Mouse (Mus musculus) macrophage (primary cell): ENCODE measurements around the gene Sirt2. TPM values are rescaled to one million over a fixed set of nuclear protein-coding genes. Genes with fewer than 3 reads are reported as not detected.

Source experiments
- H3K27ac ChIP-seq: fragments of 350-480 bp; formaldehyde crosslinking; 2 replicates; pipeline ENCODE4 v1.9.0; 2021
- H3K36me3 ChIP-seq: fragments of 350-480 bp; formaldehyde crosslinking; 2 replicates; pipeline ENCODE4 v1.9.0; 2021; ENCODE audit errors: inconsistent target
- H3K4me3 ChIP-seq: fragments of 350-480 bp; formaldehyde crosslinking; 2 replicates; pipeline ENCODE4 v1.9.0; 2021; ENCODE audit errors: inconsistent target
- H3K79me2 ChIP-seq: fragments of 350-480 bp; formaldehyde crosslinking; 2 replicates; pipeline ENCODE4 v1.9.0; 2021; ENCODE audit errors: inconsistent target
- WGBS: methylation state at CpG from one replicate; pipeline ENCODE4 v1.1.7; 2026; ENCODE audit warnings: inconsistent platforms; ENCODE audit not compliant: missing documents; 5-methylcytosine and 5-hydroxymethylcytosine counted together
- polyA plus RNA-seq: library from polyadenylated mRNA; stranded (reverse); fragments of 250-400 nt; gene quantifications from 3 replicates; pipeline ENCODE4 v1.2.4, GENCODE M21; 2018; ENCODE audit warnings: inconsistent platforms

The Sirt2 gene
- polyA plus RNA-seq, 1 experiment from 2014 or later = 230 TPM

GRCm38 (mm10) chr7:28811228-28811627 lies 44.7 kb downstream of the Sirt2 start:
- H3K79me2 ChIP-seq = peaks cover 50% of the 10 kb centered on the region
- H3K36me3 ChIP-seq = peaks cover 30% of the 10 kb centered on the region
- peak overlapping the region; percentile 53 for H3K27ac ChIP-seq
- peak overlapping the region; percentile 71 for H3K4me3 ChIP-seq
- under 1% methylated on average over 40 of the region's 40 CpGs for whole genome bisulfite sequencing

DNA sequence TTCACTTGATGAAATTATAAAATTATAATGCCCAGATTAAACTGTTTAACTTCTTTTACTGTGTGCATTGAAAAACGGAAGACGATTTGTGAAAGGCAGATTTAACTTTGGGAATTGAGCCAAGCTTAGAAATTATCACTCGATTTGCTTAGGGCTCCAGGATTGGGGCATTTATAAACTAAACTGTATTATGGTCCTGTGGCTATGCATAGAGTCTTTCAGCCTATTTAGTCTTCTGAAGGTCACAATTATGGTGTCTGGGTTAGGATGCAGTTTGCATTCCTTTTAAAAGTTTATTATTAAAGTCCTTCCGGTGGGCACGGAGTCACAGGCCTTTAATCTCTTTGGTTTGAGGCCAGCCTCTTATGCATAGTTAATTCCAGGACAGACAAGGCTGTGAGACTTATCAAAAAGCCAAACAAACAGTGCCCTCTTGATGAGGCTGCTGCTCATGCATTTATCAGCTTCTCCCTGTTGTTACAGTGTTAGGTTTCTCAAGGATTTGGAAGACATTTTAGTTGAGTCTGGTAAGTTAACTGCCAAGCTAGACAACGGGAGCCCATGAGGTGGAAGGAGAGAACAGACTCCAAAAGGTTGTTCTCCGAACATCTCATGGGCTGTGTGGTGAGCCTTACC lies 45.2 kb downstream of the Sirt2 start:
- Histone ChIP-seq H3K27ac (peak overlapping the region; percentile 53), H3K4me3 (peak overlapping the region; percentile 71), H3K79me2 (peaks cover 55% of the 10 kb centered on the region), H3K36me3 (peaks cover 36% of the 10 kb centered on the region)
- 5% methylated on average over 7 of the region's 7 CpGs for WGBS

GRCm38 (mm10) chr7:28812436-28812835 lies 45.9 kb downstream of the Sirt2 start:
- peak overlapping the region; percentile 53 for H3K27ac ChIP-seq
- peak overlapping the region; percentile 71 for H3K4me3 ChIP-seq
- peaks cover 62% of the 10 kb centered on the region for H3K79me2 ChIP-seq
- 63% methylated on average over 4 of the region's 4 CpGs for whole genome bisulfite sequencing
- peaks cover 42% of the 10 kb centered on the region for H3K36me3 ChIP-seq

- H3K36me3 ChIP-seq = peaks cover 47% of the 10 kb centered on the region
- peak overlapping the region; percentile 53 for H3K27ac ChIP-seq
- 81% methylated on average over 5 of the region's 5 CpGs for WGBS
- peaks cover 67% of the 10 kb centered on the region for H3K79me2 ChIP-seq
- no peak overlapping the region; the same call in 1 of the 2 replicates for H3K4me3 ChIP-seq
Observed at GRCm38 (mm10) chr7:28812949-28813348, 46.4 kb downstream of the Sirt2 start.

- Histone ChIP-seq H3K79me2 (peaks cover 78% of the 10 kb centered on the region), H3K27ac (no peak overlapping the region), H3K4me3 (no peak overlapping the region), H3K36me3 (peaks cover 57% of the 10 kb centered on the region)
- WGBS = 69% methylated on average over 5 of the region's 5 CpGs
Observed at GRCm38 (mm10) chr7:28814306-28815034, 47.9 kb downstream of the Sirt2 start.

- no peak overlapping the region for H3K4me3 ChIP-seq
- H3K79me2 ChIP-seq = peaks cover 78% of the 10 kb centered on the region
- H3K27ac ChIP-seq = no peak overlapping the region
- H3K36me3 ChIP-seq = peaks cover 64% of the 10 kb centered on the region
- 97% methylated on average over 9 of the region's 9 CpGs for WGBS
Observed at GRCm38 (mm10) chr7:28815230-28815629, 48.7 kb downstream of the Sirt2 start.

- peaks cover 78% of the 10 kb centered on the region for H3K79me2 ChIP-seq
- H3K36me3 ChIP-seq = peaks cover 74% of the 10 kb centered on the region
- no peak overlapping the region for H3K4me3 ChIP-seq
- WGBS = 82% methylated on average over 9 of the region's 9 CpGs
- H3K27ac ChIP-seq = no peak overlapping the region
Observed at GRCm38 (mm10) chr7:28816201-28816600, 49.7 kb downstream of the Sirt2 start.

DNA sequence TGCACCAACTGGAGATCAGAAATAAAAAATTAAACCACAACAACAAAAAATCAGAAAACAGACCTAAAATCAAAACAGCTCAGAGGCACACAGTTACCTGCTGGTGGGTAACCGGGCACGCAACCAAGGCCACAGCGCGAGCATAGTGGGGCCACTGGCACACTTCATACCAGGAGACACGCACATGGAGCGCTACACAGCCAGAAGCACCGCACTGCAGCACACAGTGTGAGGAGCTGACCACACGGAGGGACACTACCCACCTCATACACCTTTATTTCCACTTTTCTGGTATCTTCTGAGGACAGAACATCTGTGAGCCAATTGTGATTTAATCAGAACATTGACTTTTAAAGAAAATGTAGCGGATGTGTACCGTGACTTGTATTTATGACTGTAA lies 50.4 kb downstream of the Sirt2 start:
- 98% methylated on average over 10 of the region's 10 CpGs for WGBS
- Histone ChIP-seq H3K79me2 (peaks cover 71% of the 10 kb centered on the region), H3K36me3 (peaks cover 80% of the 10 kb centered on the region), H3K27ac (no peak overlapping the region), H3K4me3 (no peak overlapping the region)

- Histone ChIP-seq H3K27ac (no peak overlapping the region), H3K79me2 (peaks cover 65% of the 10 kb centered on the region), H3K36me3 (peaks cover 85% of the 10 kb centered on the region), H3K4me3 (no peak overlapping the region)
- 93% methylated on average over 6 of the region's 6 CpGs for WGBS
Observed at GRCm38 (mm10) chr7:28817524-28817923, 51.0 kb downstream of the Sirt2 start.

GRCm38 (mm10) chr7:28817957-28818356 lies 51.4 kb downstream of the Sirt2 start:
- H3K36me3 ChIP-seq = peaks cover 87% of the 10 kb centered on the region
- H3K4me3 ChIP-seq = no peak overlapping the region
- 88% methylated on average over 4 of the region's 4 CpGs for WGBS
- peaks cover 60% of the 10 kb centered on the region for H3K79me2 ChIP-seq
- H3K27ac ChIP-seq = no peak overlapping the region

DNA sequence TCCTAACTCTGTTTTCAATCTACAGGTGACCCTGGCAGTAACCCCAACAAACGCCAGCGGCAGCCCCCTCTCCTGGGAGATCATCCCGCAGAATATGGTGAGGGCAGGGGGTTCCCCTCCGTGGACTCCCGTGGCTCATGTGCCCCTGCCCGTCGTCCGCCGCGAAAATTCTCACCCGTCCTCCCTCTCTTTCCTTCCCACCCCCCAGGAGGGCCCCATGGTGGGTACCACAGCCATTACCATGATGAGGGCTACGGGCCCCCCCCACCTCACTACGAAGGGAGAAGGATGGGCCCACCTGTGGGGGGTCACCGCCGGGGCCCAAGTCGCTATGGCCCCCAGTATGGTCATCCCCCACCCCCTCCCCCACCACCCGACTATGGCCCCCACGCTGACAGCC lies 51.9 kb downstream of the Sirt2 start:
- H3K79me2 ChIP-seq = peaks cover 56% of the 10 kb centered on the region
- WGBS = 87% methylated on average over 12 of the region's 18 CpGs
- H3K27ac ChIP-seq = no peak overlapping the region
- peaks cover 84% of the 10 kb centered on the region for H3K36me3 ChIP-seq
- H3K4me3 ChIP-seq = no peak overlapping the region

GRCm38 (mm10) chr7:28818861-28819452 lies 52.4 kb downstream of the Sirt2 start:
- Histone ChIP-seq H3K4me3 (no peak overlapping the region), H3K36me3 (peaks cover 79% of the 10 kb centered on the region), H3K79me2 (peaks cover 50% of the 10 kb centered on the region), H3K27ac (no peak overlapping the region)
- 100% methylated on average over 4 of the region's 4 CpGs for WGBS

DNA sequence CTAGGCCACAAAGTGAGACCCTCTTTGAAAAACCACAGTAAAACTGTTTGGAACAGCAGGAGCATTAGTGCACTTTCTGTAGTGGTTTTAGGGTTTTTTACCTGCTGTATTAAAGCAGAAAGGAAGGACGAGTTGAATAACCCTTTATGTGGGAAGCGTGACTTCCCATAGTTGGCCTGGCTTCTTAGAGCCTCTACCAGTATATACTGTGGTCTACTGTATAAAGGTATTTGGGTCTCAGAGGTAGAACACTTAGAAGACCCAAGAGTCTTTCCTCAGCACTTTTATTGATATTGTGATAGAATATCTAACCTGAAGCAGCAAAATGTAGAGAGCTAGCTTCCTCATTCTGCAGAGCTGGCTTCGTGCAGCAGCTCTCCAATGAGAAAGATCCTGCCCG lies 53.0 kb downstream of the Sirt2 start:
- no peak overlapping the region for H3K27ac ChIP-seq
- WGBS = 88% methylated on average over 4 of the region's 4 CpGs

DNA sequence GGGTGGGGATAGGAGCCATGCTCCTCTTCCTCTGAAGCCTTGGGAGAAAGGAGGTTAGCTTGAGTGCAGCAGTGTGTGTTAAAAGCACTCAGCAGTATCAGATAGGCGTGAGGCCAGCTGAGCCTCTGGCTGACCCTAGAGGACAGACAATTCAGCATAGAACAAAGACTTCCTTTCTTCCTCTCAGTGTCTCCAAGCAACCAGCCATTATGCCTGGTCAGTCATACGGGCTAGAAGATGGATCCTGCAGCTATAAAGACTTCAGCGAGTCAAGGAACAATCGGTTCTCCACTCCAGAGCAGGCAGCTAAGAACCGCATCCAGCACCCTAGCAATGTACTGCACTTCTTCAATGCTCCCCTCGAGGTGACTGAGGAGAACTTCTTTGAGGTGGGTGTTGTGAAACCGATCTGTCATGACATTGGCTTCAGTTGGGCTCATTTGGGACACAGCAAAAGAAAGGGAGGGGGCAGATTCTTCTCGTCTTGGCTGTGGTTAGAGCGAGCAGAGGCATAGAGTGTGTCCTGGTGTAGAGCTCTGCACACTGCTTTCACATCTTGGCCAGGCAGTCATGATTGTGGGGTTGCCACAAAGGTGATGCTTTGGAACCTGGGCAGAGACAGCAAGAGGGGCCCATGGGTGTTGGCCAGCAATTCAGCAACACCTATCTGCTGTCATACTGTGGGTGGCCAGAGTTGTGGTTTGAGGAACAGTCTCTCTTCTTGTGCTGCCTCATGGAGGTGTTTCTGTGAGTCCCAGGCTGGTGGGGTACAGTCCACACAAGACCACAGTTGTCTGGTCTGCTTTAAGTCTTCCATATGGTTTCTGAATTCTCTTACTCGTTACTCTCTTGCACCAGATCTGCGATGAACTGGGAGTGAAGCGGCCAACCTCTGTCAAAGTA lies 54.1 kb downstream of the Sirt2 start:
- H3K79me2 ChIP-seq = peaks cover 34% of the 10 kb centered on the region
- H3K36me3 ChIP-seq = peaks cover 63% of the 10 kb centered on the region
- WGBS = 61% methylated on average over 12 of the region's 12 CpGs
- H3K27ac ChIP-seq = no peak overlapping the region
- no peak overlapping the region for H3K4me3 ChIP-seq

More for the DNA sequence above, 53.0 kb downstream of the Sirt2 start:
- peaks cover 44% of the 10 kb centered on the region for H3K79me2 ChIP-seq
- H3K4me3 ChIP-seq = no peak overlapping the region
- peaks cover 73% of the 10 kb centered on the region for H3K36me3 ChIP-seq
